Comparison of ENCODE assay signal across 8 mouse cellular contexts in the genomic region with DNA sequence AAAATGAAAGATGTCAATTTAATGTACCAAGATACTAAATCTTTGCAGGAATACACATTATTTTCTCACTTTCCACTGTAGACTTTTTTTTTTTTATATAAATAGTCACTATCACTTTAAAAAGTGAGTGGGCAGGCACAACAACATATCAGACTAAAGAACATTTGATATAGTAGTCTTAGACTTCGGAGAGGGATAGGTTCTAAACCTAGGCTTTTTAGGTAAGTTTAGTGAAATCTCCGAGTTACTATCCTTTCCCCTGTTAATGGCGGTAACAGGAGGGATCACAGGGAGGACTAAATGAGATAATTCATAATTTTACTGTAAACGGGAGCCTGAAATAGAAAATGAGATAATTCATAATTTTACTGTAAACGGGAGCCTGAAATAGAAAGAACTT. TPM values are rescaled to one million over a fixed set of nuclear protein-coding genes. Genes with fewer than 3 reads are reported as not detected.
A peak's percentile ranks its signal among the peaks of the same experiment; 100 is the strongest.
DNase-seq lines count a peak whose midpoint lies in the region; ATAC-seq and TF ChIP-seq lines count a peak whose summit lies in the region.

No protein-coding gene starts in this region.

- no peak overlapping the region for H3K9ac ChIP-seq in kidney, postnatal 0 days (ENCODE audit: low read depth, low read length)
- H3K9ac ChIP-seq in embryonic facial prominence, embryonic 15.5 days = no peak overlapping the region
- H3K9ac ChIP-seq in intestine, embryonic 14.5 days (ENCODE audit: low read length) = no peak overlapping the region
- H3K9ac ChIP-seq in midbrain, embryonic 16.5 days (ENCODE audit: low read depth, low read length) = no peak overlapping the region

- no peak for DNase-seq in kidney, postnatal 0 days (ENCODE audit: low spot score)
- DNase-seq in kidney, postnatal 36 days = no peak
- DNase-seq in intestine, embryonic 14.5 days (ENCODE audit: low spot score) = no peak
- no peak for DNase-seq in left cerebral cortex, adult 8-10 months (ENCODE audit: low spot score in 2 of 2)
- no peak for DNase-seq in thymus, postnatal 25 days
- DNase-seq in layer of hippocampus, postnatal 36 days = no peak

- ATAC-seq in kidney, postnatal 0 days (replicated peaks; ENCODE audit: low FRiP score, low read depth) = no peak; the same call in 1 of the 2 replicates
- no peak for ATAC-seq in embryonic facial prominence, embryonic 15.5 days (ENCODE audit: insufficient number of reproducible peaks, low FRiP score, low TSS enrichment, low read depth)
- ATAC-seq in intestine, embryonic 14.5 days (replicated peaks; ENCODE audit: low FRiP score, low TSS enrichment, low read depth) = peak; percentile 25
- ATAC-seq in midbrain, embryonic 16.5 days = peak; percentile 59

- no peaks in the 10 kb centered on the region for H3K27me3 ChIP-seq in kidney, postnatal 0 days (ENCODE audit: insufficient read depth, low read length)
- H3K27me3 ChIP-seq in embryonic facial prominence, embryonic 15.5 days = no peaks in the 10 kb centered on the region
- no peaks in the 10 kb centered on the region for H3K27me3 ChIP-seq in intestine, embryonic 14.5 days (replicated peaks; ENCODE audit: control insufficient read depth, insufficient read depth, low read length)
- no peaks in the 10 kb centered on the region for H3K27me3 ChIP-seq in midbrain, embryonic 16.5 days (ENCODE audit: control insufficient read depth, insufficient read depth, low read depth, low read length)

- 43% methylated on average over 5 of the region's 5 CpGs for WGBS in kidney, postnatal 0 days
- 42% methylated on average over 5 of the region's 5 CpGs for WGBS in embryonic facial prominence, embryonic 15.5 days
- 45% methylated on average over 5 of the region's 5 CpGs for WGBS in intestine, embryonic 14.5 days
- WGBS in midbrain, embryonic 16.5 days = 44% methylated on average over 5 of the region's 5 CpGs

- peak overlapping the region; percentile 69 for H3K4me2 ChIP-seq in kidney, postnatal 0 days (ENCODE audit: low read length)
- peak overlapping the region; percentile 51 for H3K4me2 ChIP-seq in embryonic facial prominence, embryonic 15.5 days (replicated peaks)
- peak overlapping the region; percentile 26; the same call in 1 of the 2 replicates for H3K4me2 ChIP-seq in intestine, embryonic 14.5 days (ENCODE audit: low read length)
- peak overlapping the region; percentile 43 for H3K4me2 ChIP-seq in midbrain, embryonic 16.5 days (ENCODE audit: low read length)

- H3K4me1 ChIP-seq in kidney, postnatal 0 days (replicated peaks; ENCODE audit: insufficient read depth, low read length) = no peaks in the 10 kb centered on the region
- H3K4me1 ChIP-seq in embryonic facial prominence, embryonic 15.5 days = peaks cover 7% of the 10 kb centered on the region
- H3K4me1 ChIP-seq in intestine, embryonic 14.5 days (replicated peaks; ENCODE audit: control insufficient read depth, insufficient read depth, low read length) = no peaks in the 10 kb centered on the region; the same call in none of the 2 replicates
- H3K4me1 ChIP-seq in midbrain, embryonic 16.5 days (ENCODE audit: control insufficient read depth, insufficient read depth, low read length) = peaks cover 9% of the 10 kb centered on the region

- H3K27ac ChIP-seq in kidney, postnatal 0 days = no peak overlapping the region
- H3K27ac ChIP-seq in embryonic facial prominence, embryonic 15.5 days (replicated peaks) = no peak overlapping the region
- no peak overlapping the region for H3K27ac ChIP-seq in intestine, embryonic 14.5 days (ENCODE audit: low read depth)
- H3K27ac ChIP-seq in midbrain, embryonic 16.5 days (ENCODE audit: low read length) = no peak overlapping the region

- no peaks in the 10 kb centered on the region for H3K36me3 ChIP-seq in kidney, postnatal 0 days (ENCODE audit: insufficient read depth, low read length)
- H3K36me3 ChIP-seq in embryonic facial prominence, embryonic 15.5 days = no peaks in the 10 kb centered on the region
- no peaks in the 10 kb centered on the region for H3K36me3 ChIP-seq in intestine, embryonic 14.5 days (ENCODE audit: control insufficient read depth, insufficient read depth, low read length)
- H3K36me3 ChIP-seq in midbrain, embryonic 16.5 days (ENCODE audit: control insufficient read depth, insufficient read depth, low read length) = no peaks in the 10 kb centered on the region

- peak overlapping the region; percentile 67; the same call in 1 of the 2 replicates for H3K4me3 ChIP-seq in kidney, postnatal 0 days (replicated peaks; ENCODE audit: low read depth, low read length)
- H3K4me3 ChIP-seq in embryonic facial prominence, embryonic 15.5 days (replicated peaks) = peak overlapping the region; percentile 94
- H3K4me3 ChIP-seq in intestine, embryonic 14.5 days (ENCODE audit: low read depth, low read length) = peak overlapping the region; percentile 90; the same call in 1 of the 2 replicates
- H3K4me3 ChIP-seq in midbrain, embryonic 16.5 days (ENCODE audit: low read depth, low read length) = peak overlapping the region; percentile 58

- no peaks in the 10 kb centered on the region for H3K9me3 ChIP-seq in kidney, postnatal 0 days (replicated peaks; ENCODE audit: low read length)
- no peaks in the 10 kb centered on the region for H3K9me3 ChIP-seq in embryonic facial prominence, embryonic 15.5 days (replicated peaks)
- H3K9me3 ChIP-seq in intestine, embryonic 14.5 days (ENCODE audit: control insufficient read depth, low read length) = no peaks in the 10 kb centered on the region
- H3K9me3 ChIP-seq in midbrain, embryonic 16.5 days (replicated peaks; ENCODE audit: control insufficient read depth, low read length, poor library complexity, severe bottlenecking) = no peaks in the 10 kb centered on the region

- no peak for TF ChIP-seq CTCF in kidney, postnatal 0 days (IDR thresholded peaks at IDR 0.05; ENCODE audit: low read depth)

RNA-seq across cellular contexts. Expression of gene Vps41, which starts 0.4 kb away (rescaled TPM):
- 51.5 and 56.3 TPM in 2 replicates for polyA plus RNA-seq in kidney, postnatal 0 days (2015; fragmentation: Nextera tagmentation; extraction: Ambion mirVana)
- polyA plus RNA-seq in embryonic facial prominence, embryonic 15.5 days (2015; fragmentation: Nextera tagmentation; extraction: Ambion mirVana) = 67.0 and 68.5 TPM in 2 replicates
- 66.3 and 71.4 TPM in 2 replicates for polyA plus RNA-seq in intestine, embryonic 14.5 days (2014; fragmentation: Nextera tagmentation; extraction: Ambion mirVana)
- 130 and 133 TPM in 2 replicates for polyA plus RNA-seq in midbrain, embryonic 16.5 days (2015; fragmentation: Nextera tagmentation; extraction: Ambion mirVana)
- total RNA-seq in left cerebral cortex, adult 8-10 months (2022) = 100 to 1,000 TPM; 153 to 164 (median 154) TPM
- 100 to 1,000 TPM; 145 to 155 TPM for total RNA-seq in layer of hippocampus, postnatal 36 days (2021)

Comparison
In these comparisons a context has a peak if more than half of its experiments do, and no peak if none do; other contexts are left out.
1. ATAC-seq: peak in intestine, embryonic 14.5 days (single experiment) and midbrain, embryonic 16.5 days (single experiment); none in kidney, postnatal 0 days (single experiment) and embryonic facial prominence, embryonic 15.5 days (single experiment).
2. Peak in every context shown above with its lines, with median percentiles within 50 percentile points of each other: H3K4me2 ChIP-seq and H3K4me3 ChIP-seq.